Mouse (Mus musculus): ENCODE measurements around the gene Clstn2.

Clstn2 gene

DNA sequence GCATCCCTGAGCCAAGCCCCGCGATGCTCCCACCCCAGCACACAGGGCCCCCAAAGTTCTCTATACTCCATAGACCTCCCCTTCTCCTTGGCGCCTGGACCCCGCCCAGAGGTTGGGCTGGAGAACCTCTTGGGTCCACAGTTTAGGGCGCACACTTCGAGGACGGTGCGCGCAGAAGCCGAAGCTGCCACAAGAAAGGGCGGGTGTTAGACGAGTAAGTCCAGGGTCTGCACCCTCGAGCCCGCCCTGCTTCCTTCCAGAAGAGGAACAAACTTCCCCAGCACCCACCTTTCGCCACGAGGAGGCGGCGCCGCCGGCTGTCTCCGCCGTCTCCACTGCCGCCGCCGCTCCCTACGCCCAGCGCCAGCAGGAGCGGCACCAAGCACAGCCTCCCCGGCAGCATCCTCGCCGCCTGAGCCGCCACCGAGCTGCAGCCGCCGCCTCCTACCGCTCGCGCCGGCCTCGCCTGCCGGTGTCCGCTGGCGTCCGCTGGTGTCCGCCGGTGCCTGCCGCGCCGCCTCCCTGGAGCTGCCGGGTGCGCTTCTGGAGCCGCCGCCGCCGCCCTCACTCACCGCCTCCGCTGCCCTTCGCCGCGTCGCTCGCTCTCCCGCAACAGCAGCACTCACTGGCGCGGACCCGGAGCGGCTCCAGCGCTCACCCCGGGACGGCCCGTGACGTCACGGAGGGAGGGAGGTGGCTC, at the start of gene Clstn2:
Gene Clstn2, minus strand, starts transcription at position 609 of the 700 bp plus-strand sequence.
- DNase-seq = peak; percentile 85

DNA sequence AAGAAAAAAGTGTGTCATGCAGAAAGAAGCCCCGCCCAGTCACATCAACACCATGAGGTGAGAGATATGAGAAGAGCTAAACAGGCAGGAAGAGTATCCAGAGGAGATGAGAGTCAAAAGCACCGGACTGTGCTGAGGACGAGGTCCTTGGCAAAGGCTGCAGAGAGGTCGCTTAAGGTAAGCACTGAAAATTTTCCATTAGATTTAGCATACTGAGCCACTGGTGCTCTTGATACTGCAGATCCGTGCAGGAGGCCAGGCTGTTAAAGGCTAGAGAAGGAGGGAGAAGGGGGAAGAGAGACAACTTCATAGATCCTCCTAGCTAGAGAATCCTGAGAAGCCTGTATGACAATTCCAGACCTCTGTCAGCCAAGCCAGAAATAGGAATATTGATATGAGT, 34.8 kb upstream of the Clstn2 start:
- DNase-seq = no peak

DNA sequence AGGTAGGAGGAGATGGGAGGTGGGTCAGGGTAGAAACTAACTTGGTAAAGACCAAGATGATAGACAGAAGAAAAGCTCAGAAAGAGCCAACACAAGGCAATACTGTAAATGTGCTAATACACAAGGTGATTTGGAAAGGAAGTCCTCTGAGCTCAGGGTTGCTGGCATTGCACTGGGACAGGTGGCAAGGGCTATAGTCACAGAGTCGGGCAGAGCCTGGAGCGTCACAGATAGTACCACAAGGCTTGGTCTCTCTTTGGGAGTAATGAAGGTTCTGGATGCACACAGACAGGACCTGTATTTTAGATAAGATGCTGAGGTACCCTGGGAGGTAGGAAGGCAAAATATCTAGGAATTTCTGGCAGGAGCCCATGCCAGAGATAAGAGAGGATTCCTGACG, 28.7 kb upstream of the Clstn2 start:
- DNase-seq = no peak

DNA sequence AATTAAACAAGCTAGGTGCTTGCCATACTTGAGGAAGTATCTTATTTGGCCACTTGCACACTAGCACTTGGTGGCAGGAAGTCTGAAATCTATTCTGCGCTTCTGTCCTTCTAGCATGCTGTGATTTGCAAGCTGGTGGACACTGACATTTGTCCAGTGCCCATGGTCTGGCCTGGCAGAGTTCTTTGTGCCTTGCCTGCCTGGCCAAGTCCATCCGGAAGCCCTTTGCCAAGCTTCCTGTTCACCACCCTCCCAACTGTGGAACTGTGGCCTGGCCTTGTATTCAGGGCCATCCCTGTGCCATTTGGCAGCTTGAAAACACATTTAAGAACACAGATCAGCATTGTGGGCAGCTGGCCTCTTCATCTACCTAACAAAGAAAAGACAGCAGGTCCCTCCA, 24.3 kb upstream of the Clstn2 start:
- DNase-seq = no peak

DNA sequence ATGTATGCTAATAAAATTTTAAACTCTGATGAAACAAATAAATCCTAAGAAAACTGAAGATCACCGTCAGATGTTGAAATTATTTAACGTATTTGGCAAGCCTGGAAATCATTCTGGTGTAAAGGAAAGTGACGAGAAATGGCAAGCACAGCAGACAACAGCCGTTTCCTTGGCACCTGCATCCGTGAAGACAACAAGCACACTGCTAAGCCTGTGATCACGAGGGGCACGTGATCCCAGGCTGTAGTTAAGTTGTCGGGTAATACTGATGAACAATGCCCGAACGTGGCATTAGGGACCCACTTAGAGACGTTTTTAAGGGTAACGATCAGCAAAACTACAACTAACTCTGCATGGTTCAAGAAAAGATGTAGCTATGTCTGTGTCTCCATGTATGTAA, 18.4 kb upstream of the Clstn2 start:
- no peak for DNase-seq

DNA sequence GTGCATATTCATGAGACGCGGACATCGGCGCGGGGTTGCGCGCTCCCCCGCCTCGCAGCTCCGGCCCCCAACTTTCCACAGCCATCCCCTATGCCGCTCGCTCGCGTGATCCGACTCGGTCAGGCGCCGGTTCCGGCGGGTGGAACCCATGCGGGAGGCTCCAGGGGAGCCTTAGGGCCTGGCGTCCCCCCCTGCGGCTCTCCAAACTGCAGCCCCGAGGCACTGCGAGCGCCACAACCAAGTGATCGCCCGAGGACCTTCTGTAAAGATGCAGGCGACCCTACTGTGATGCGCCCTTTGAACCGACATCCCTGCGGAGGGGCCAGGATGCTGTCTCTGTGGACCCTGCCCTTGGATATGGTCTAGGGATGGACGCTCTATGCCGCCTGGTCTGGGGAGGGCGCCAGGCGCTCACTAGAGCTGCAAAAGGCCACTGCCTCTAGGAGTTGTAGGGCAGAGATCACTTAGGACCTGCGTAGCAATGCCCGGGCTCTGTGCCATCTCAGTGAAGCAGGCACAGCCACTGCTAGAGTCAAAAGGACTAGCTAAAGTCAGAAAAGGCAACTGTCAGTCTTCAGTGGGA, 383 bp upstream of the Clstn2 start:
- peak; percentile 30 for DNase-seq

DNA sequence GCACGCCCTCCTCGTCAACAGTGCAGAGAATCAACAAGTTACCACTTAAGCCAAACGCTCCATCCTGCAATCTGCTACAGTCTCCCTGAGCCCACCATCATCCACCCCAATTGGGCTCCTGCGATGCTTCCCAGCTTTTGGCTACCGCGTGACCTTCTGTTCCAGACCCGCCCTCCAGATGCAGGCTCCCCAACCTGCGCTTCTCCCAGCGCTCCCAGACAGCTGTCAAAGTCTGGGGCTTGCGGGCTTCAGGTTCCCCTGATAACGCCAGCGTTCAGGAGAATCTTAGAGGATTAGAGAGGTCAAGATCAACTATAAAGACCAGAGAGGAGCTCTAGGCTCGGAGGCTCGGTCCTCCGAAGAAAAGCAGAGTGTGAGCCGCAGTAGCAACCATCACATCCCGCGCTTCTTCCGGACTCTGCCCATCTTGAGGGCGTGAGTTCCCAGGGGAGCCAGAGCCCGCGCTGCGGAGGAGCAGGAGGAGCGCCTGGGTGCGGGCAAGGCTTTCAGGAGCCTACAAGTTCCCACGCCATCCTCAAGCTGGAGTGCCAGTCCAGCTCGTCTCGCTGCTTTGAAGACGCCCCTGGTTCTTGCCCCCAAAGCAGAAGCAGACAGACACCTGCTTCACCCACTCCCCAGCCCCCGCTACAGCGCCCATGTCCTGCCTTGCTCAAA, 946 bp downstream of the Clstn2 start:
- DNase-seq = peak; percentile 52

DNA sequence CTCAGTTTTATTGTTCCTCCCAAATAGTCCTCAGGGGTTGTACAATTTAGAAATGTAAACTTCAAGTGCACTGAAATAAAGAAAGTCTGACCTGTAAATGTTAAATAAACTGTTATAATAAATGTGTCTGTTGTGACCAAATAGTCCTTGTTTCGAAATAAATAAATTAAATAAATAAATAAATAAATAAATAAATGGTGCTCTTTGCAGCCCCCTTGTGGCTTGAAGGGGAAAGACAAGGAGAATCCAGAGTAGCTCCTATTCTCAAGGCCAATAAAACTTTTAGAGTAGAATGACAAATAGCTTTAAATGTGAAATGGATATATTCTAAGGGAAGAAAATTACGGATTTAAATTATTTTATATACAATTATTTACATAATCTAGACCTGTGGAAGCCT, 2.3 kb downstream of the Clstn2 start:
- DNase-seq = no peak

DNA sequence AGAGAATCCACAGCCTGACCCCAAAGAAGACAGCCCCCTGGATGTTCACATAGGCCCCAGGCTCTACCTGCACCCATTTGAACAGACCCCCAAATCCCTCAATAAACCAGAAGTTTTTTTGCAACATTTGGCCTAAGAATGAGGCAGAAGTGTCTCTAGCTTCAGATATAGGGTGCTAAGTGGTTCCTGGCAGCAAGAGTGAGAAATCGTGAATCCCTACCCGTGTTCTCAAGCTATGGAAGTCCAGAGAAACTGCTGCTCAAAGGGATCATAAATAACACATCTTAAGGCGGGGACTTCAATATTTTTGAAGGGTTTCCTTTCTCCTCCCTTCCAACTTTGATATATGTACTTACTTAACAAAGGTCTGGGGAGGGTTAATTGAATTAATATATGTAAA, 7.4 kb downstream of the Clstn2 start:
- peak; percentile 40 for DNase-seq

DNA sequence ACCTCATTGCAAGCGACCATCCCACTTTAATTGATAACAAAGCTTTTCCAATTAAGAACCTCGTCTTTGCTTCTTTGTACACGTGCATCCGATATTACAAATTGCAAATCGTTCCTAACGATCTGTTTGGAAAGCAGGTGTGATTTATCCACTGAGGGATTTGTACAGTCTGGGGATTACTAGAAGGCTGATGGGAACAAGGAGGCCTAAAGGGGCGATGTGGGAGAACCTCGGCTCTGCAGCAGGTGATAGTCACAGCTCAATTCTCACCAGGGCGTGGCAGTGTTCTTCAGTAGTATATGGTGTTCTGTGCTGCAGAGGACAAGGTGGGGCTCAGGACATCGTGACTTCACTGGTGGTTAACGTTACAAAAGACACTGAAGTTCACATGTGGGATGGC, 9.9 kb downstream of the Clstn2 start:
- no peak for DNase-seq

DNA sequence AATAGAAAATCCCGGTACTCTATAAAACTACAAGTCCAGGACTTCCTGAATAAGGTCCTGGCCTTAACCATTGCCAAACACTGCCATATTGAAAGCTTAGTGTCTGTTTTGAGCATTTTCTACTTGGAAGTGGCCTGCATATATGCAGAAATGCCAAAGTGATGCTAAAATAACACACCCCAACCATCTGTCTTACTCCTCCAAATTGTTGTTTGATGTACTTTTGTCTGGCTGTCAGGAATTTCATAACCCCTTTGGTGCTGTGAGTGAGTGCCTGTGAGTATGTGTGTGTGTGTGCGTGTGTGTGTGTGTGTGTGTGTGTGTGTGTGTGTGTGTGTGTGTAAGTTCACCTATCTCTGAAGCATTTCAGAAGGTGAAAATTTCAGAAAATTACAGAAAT, 13.1 kb downstream of the Clstn2 start:
- peak; percentile 26 for DNase-seq

DNA sequence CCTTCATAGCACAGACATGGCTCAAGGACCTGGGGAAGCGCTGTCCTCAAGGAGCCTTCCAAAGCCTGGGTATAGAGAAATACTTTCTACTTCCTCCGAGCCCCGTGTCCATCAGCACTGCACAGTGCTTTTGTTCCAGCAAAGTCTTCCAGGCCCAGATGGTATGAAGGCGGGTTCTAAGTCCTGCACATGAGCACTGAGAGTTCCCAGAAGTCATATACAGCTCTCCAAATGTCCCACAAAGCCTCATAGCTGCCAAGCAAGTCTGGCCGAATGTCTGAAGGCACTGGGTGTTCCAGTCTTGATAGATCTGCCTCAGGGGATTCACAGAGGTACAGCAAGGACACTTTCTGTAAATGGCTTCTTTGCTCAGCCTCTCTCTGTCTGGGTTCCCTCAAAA, 14.3 kb downstream of the Clstn2 start:
- DNase-seq = peak; percentile 82

DNA sequence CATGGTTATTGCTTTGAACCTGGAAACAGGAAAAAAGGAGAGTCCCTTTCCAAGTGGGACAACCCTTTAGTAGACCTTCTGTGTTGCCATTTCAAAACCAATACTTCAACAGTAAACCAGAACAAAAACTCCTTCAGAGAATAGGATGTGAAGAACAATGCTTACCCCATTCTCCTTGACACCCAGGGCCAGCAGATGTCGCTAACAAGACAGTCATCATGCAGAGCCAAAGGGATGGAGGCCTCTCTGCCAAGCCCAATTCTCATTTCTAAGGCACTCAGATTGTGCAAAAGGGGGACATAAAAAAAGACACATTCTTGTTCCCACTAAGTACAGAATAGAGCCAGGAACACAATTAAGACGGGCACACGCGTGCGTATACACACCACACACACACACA, 16.4 kb downstream of the Clstn2 start:
- no peak for DNase-seq

DNA sequence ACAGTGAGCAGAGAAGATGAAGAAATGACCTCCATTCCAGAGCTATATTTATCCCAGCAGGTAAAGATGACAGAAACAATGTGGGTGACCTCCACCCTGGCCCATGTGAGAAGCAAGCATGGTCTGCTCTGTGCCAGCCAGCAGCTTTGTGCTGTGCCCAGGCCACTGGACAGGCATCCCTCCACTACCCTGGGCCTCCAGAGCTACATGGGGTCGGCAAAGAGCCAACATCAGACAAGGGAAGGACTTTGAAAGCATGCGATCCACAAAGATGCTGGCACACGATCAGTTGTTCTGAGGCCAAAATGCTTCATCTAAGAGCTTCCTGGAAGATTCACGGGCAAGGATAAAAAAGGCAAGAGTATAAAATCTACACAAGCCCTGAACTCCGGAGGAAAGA, 36.6 kb downstream of the Clstn2 start:
- no peak for DNase-seq

DNA sequence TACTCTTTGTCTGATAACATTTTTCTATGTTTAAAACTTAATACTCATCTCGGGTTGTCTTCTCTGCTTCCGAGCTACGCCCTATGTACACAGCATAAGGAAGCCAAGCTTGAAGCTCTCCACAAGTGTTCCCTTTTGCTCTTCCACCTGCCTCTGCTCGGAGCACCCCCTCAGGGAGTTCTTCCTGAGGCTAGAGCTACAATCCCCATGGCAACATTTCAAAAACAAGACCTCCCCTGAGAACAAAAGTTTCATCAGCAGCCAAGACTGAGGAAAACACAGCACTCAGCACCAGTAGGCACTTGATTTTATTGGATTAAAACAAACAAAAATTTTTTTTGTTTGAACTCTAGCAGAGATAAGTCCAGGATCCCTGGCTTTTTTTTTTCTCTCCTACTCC, 37.3 kb downstream of the Clstn2 start:
- no peak for DNase-seq

DNA sequence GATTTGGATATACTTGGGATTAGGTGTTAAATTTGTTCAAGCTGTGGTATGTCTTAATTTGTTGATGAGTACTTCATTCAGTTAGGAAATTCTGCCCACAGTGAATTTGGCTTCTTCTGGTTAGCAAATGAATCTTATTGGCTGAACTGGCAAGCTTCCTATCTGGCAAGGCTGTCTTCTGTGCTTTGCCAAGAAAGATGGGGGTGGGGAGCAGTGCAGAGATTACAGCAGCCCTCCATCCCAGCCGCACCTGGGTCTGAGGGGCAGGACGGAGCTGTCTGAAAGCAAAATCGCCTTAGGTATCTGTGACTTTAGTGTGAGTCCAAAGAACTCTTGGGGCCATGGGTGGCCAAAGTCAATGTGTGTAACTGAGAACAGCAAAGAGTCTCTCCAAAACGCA, 40.9 kb downstream of the Clstn2 start:
- DNase-seq = no peak

DNA sequence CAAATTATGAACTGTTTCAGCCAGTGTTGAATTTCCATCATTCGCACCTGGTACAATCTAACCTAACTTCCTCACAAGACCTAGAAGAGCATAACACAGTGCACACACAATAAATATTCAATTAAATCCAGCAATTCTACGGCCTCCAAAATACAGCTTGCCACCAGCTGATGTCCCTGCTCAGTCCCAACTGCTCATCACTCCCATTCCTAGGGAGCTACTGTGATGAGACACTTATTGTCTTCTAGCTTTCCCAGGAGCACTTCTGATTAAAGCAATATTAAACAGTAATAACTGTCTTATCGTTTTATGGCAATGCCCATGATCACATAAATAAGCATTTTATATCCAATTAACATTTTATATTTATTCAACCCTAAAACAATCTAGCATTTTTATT, 55.6 kb downstream of the Clstn2 start:
- DNase-seq = no peak

DNA sequence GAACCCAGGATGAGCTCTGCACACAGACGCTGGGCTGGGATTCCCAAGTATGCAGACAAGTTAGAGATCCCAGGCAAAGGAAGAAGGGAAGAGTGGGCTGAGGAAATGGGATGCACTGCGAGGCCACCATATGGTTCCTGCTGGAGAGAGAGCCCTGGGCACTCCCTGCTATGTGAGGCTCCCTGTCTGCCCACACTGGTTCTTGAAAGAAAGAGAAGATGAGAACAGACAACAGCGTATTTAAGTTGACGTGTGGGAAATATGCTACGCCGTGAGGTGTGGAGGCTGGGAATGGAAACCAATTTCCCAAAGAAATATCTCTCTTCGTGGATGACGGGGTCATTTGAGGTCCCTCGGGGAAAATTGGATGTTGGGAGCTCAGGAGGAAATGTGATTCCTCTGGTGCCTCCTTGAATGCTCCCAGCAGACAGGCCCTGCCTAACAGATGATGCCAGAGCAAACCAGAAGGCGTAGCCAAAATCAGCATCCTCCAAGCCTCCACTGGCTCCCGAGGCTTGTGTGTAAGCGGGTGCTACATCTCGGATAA, 58.1 kb downstream of the Clstn2 start:
- peak; percentile 86 for DNase-seq

DNA sequence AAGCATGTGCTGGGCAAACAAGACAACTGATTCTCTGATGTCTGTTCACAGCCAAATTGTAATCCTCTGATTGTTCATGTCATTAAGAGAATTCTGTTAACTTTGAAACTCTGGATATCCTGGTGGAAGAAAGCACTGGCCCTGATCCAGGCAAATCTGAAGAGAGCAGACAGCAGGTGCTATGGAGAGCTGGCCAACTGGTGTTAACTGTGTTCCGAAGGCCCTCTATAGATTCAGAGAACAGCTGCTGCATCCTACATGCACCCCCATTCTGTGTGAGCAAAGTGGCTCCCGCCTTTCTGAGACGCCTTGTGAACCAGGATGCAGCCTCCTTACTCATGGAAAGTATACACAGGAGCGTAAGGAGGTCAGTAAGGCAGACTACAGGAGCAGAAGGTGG, 66.3 kb downstream of the Clstn2 start:
- DNase-seq = peak; percentile 61

DNA sequence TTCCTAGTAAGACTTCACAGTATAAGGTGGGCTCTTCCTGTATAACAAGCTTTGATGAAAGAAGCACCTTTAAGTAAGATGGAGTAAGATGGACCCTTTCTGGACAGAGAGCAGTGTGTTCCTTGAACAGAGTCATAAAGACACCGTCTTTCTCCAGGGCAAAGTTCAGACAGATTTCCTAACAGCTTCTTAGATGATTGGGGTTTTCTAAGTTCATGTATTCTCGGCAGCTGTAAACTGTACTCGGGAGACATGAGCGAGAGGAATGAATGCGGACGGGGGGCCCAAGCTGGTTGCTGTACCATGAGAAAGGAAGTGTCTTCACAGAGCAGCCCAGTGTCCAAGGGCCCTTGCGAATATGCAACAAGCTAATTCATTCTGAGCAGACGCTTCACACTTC, 75.5 kb downstream of the Clstn2 start:
- no peak for DNase-seq

DNA sequence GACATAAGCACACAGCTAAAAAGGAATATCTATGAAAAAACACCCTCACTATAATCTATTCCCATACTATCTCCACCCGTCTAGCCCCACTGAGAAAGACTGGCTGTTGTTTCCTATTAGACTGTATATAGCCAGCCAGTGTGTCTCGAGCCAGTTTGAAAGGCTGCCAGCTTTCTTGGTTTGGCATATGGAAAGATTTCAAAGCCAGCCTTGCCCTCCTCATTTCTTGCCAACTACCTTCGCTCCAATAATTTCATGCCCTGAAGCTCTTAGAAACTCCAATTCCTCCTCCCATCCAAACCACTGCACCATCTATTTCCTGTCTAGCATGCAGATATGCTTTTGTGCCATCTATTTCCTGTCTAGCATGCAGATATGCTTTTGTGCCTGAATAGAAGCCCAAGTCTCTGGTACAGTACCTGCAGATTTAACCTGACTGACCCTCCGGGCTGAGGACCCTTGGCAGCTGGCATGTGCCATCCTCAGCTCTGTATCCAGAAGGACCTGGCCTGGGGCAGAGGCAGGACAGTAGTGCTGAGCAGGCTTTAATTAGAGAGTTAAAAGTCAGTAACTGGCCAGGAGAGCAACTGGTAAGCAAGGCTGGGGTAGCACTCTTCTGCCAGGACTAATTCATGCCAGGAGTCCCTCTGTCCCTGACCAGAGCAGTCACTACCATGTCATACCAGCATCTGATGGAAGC, 76.4 kb downstream of the Clstn2 start:
- no peak for DNase-seq

DNA sequence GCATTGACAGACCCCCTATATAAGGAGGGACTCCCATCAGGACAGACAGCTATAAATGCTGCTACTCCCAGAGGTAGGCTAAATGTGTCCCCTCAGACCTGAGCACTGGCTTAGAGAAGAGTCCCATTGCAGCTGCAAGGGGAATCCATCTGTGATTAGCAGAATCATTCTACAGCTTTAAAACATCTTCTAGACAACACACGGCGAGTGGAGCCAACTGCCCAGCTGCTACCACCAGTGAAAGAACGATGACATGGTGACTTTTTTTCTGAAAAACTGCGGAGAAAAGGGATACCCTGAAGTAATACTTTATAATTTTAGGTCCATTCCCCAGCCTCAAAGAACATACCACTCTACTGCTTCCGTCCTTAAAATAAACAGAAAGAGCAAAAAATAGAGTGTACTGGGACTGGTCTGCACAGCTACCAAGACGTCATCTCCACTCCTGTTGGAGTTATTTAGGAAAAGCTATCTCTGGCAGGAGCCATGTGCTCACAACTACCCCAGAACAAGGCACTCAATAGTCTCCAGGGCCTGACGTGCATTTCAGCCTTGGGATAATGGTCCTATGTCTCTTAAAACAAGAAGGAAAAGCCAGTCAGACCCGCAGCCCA, 79.1 kb downstream of the Clstn2 start:
- peak; percentile 27 for DNase-seq

DNA sequence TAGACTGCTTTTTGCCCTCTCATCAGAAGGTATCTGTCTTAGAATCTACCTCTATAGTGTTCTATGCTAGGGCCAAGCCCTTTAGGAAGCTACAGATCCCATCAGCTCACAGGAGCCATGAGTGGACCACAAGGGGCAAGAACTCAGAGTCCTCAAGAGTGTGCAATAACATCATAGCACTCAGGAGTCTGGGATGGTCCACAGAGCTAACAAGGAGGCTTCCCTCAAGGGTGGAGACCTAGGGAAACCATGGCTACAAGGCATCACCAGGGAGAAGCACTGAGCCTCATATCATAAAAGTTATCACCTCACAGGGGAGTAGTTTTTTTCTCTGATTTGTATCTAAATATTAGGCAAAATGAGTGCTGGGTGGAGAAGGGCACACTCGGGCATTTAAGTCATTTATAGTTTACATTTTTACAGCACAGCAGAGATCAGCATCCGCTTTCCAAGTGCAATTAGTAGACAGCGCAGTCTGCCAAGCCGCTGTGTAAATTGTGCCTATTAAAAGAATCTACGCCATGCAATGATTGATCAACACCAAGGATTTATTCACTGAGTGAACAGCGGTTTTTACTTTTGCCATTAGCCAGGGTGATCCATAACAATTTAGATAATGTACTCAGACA, 82.5 kb downstream of the Clstn2 start:
- DNase-seq = no peak
